Mouse (Mus musculus) cerebellum, adult 2 months (tissue): ENCODE measurements around the gene Upk2.

Experiments
- CTCF ChIP-seq: fragments of 200-500 bp; IDR thresholded peaks from 2 replicates; pipeline ENCODE4 v1.5.1; 2011; ENCODE audit warnings: low read depth, mild to moderate bottlenecking, control low read depth, low read length, moderate library complexity, borderline replicate concordance; ENCODE audit not compliant: insufficient read depth
- POLR2A ChIP-seq: fragments of 200-500 bp; IDR thresholded peaks from 2 replicates; pipeline ENCODE4 v1.6.1; 2011; ENCODE audit warnings: low read length, control low read depth, borderline replicate concordance; ENCODE audit not compliant: insufficient read depth

DNA sequence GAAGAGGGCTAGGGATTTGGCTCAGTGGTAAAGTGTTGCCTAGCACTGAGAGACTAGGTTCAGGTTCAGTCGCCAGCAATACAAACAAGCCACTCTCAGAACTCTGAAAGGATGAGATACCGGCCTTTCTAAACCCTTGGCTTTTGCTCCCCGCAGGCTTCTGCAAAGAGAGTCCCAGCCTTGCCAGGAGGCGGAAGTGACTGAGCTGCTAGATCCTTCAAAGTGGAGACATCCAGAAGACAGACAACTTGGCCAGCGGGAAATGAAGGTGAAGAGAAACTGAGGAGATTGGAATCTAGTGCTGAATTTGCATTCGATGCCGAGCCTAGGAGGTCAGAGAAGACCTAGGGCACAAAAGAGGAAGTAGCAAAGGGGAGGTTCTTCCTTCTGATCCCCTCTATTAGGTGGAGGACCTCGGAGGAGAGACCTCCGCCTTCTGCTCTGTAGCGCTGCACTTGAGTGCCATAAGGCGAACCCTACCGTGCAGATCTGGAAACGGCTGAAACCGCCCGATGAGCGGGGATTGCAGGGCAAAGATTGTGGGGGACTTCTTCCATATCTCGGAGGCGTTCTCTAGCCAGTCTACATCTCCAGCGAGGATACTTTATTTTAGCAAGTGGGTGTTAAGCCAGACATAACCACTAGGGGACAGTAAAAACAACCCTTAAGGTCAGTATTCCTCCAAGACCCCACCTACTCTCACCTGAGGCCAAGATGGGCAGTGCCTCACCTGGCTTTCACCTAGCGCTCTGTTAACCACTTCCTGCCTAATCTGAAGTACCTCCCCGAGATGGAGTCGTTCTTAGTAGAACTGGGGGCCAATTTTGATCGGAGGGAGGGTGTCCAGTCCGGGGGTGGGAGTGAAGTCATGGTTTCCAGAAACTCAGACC is 22.8 kb upstream of the Upk2 start:
- peak; percentile 75 for TF ChIP-seq CTCF
- no peak for TF ChIP-seq POLR2A
